Mouse (Mus musculus) midbrain, embryonic 14.5 days (tissue): Measurements from ENCODE around the gene Net1. TPM values are rescaled to one million over a fixed set of nuclear protein-coding genes. Genes with fewer than 3 reads are reported as not detected.

Experiments
- ATAC-seq: fragments of 200-750 bp; cut with Nextera tagmentation; 2 replicates; pipeline ENCODE4 v1.8.0; 2017; ENCODE audit warnings: moderate number of reproducible peaks, moderate library complexity; ENCODE audit not compliant: low FRiP score, low TSS enrichment
- DNase-seq: peaks from one replicate; pipeline ENCODE4 v3.0.0-alpha.2; 2015
- H3K27ac ChIP-seq: fragments of 300-500 bp; sonication (generic); replicated peaks from 2 replicates; pipeline ENCODE4 v1.5.1; 2014; ENCODE audit warnings: mild to moderate bottlenecking, low read depth, low read length, moderate library complexity
- H3K27me3 ChIP-seq: fragments of 300-500 bp; sonication (generic); 2 replicates; pipeline ENCODE4 v1.6.1; 2014; ENCODE audit warnings: low read length, control low read depth, mixed read lengths; ENCODE audit not compliant: control insufficient read depth, insufficient read depth
- H3K36me3 ChIP-seq: fragments of 300-500 bp; sonication (generic); 2 replicates; pipeline ENCODE4 v1.6.1; 2014; ENCODE audit warnings: low read length, control low read depth; ENCODE audit not compliant: control insufficient read depth, insufficient read depth
- H3K4me1 ChIP-seq: fragments of 300-500 bp; sonication (generic); 2 replicates; pipeline ENCODE4 v1.6.1; 2014; ENCODE audit warnings: mild to moderate bottlenecking, antibody characterized with exemption, low read length, control low read depth; ENCODE audit not compliant: control insufficient read depth, insufficient read depth
- H3K4me2 ChIP-seq: fragments of 300-500 bp; sonication (generic); 2 replicates; pipeline ENCODE4 v1.6.1; 2014; ENCODE audit warnings: mild to moderate bottlenecking, low read length, moderate library complexity
- H3K4me3 ChIP-seq: fragments of 300-500 bp; sonication (generic); replicated peaks from 2 replicates; pipeline ENCODE4 v1.5.1; 2014; ENCODE audit warnings: low read depth, low read length
- H3K9ac ChIP-seq: fragments of 300-500 bp; sonication (generic); replicated peaks from 2 replicates; pipeline ENCODE4 v1.6.1; 2014; ENCODE audit warnings: mild to moderate bottlenecking, low read length, moderate library complexity
- H3K9me3 ChIP-seq: fragments of 300-500 bp; sonication (generic); 2 replicates; pipeline ENCODE4 v1.6.1; 2016; ENCODE audit warnings: low read length, control low read depth, mixed read lengths; ENCODE audit not compliant: control insufficient read depth
- WGBS: fragments of 180-500 bp; shearing (Covaris S2); extraction: QIAGEN DNeasy Blood & Tissue Kit; methylation state at CpG from one replicate; pipeline ENCODE4 v1.1.7; 2014; 5-methylcytosine and 5-hydroxymethylcytosine counted together
- polyA plus RNA-seq: library from polyadenylated mRNA; unstranded; fragments of >200 nt; fragmentation: Nextera tagmentation; extraction: Ambion mirVana; gene quantifications from 2 replicates; pipeline ENCODE4 v1.2.1, GENCODE M21; 2014

Gene Net1
- polyA plus RNA-seq, 1 experiment from 2014 or later: 8.5 TPM

DNA sequence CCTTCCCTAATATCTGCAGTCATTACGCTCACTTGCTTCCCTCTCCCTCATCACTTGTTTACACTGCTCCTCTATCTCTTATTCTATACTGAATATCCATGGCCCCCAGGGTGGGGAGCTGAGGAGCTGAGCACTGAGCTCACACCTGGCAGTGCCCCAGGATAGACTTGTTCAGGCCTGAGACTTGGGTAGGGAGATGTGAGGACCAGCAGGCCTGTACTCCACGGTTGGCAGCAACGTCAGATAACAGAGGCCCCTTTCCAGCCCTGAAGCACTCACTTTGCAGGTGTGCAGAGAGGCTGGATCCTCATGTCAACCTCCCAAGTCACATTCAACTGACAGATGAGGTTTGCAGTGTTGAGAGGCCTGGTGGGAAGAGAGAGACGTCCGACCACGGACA, 40.8 kb downstream of the Net1 start:
- 73% methylated on average over 6 of the region's 6 CpGs for WGBS
- no peaks in the 10 kb centered on the region for H3K27me3 ChIP-seq
- no peaks in the 10 kb centered on the region for H3K9me3 ChIP-seq
- H3K36me3 ChIP-seq: 0 out of 2 replicates have a peak, but pooled peaks cover 4% of the 10 kb centered on the region
- no peak overlapping the region for H3K27ac ChIP-seq
- no peaks in the 10 kb centered on the region for H3K4me1 ChIP-seq
- DNase-seq (no peak), ATAC-seq (0 out of 2 replicates have a peak, but pooled peaks have one; percentile 43)
- H3K4me3 ChIP-seq: no peak overlapping the region
- no peak overlapping the region for H3K4me2 ChIP-seq
- no peak overlapping the region for H3K9ac ChIP-seq

- DNase-seq (no peak), ATAC-seq (no peak)
- Histone ChIP-seq H3K4me1 (no peaks in the 10 kb centered on the region), H3K4me3 (no peak overlapping the region), H3K27me3 (no peaks in the 10 kb centered on the region), H3K9ac (no peak overlapping the region), H3K4me2 (no peak overlapping the region), H3K36me3 (0 out of 2 replicates have a peak, but pooled peaks cover 2% of the 10 kb centered on the region), H3K9me3 (no peaks in the 10 kb centered on the region), H3K27ac (no peak overlapping the region)
- WGBS: 83% methylated on average over 6 of the region's 6 CpGs
Observed at GRCm38 (mm10) chr13:3876448-3876847, 41.6 kb downstream of the Net1 start.

DNA sequence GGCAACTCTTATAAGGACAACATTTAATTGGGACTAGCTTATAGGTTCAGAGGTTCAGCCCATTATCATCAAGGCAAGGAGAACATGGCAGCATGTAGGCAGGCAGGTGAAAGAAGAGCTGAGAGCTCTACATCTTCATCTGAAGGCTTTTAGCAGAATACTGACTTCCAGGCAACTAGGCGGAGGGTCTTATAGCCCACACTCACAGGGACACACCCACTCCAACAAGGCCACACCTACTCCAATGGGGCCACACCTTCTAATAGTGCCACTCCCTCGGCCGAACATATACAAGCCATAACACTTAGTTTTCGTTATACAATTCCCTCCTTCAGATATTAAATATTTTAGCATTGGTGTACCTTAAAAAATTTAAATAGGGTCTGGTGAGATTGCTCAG, 45.2 kb downstream of the Net1 start:
- Histone ChIP-seq H3K27me3 (no peaks in the 10 kb centered on the region), H3K27ac (no peak overlapping the region), H3K9me3 (no peaks in the 10 kb centered on the region), H3K4me3 (no peak overlapping the region), H3K36me3 (no peaks in the 10 kb centered on the region), H3K4me1 (no peaks in the 10 kb centered on the region), H3K4me2 (no peak overlapping the region), H3K9ac (no peak overlapping the region)
- ATAC-seq: no peak
- DNase-seq: no peak
- 92% methylated on average over 4 of the region's 4 CpGs for WGBS

DNA sequence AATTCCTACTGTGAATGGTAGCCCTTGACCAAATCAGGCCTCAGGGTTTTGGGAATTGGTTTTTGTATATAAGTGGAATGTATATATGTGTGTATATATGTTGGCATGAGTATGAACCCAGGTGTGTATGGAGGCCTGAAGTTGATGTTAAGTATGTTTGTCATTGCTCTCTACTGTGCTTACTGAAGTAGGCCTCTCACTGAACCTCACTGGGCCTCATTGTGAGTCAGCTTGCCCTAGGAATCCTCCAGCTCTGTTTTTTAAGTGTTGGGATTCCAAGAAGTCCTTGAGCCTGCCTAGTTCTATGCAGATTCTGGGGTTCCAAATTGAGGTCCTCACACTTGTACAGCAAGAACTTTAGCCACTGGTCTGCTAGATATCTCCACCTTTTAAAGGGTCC, 48.1 kb downstream of the Net1 start:
- Histone ChIP-seq H3K4me3 (no peak overlapping the region), H3K36me3 (no peaks in the 10 kb centered on the region), H3K9ac (no peak overlapping the region), H3K4me1 (no peaks in the 10 kb centered on the region), H3K27ac (no peak overlapping the region), H3K4me2 (no peak overlapping the region), H3K9me3 (no peaks in the 10 kb centered on the region), H3K27me3 (no peaks in the 10 kb centered on the region)
- DNase-seq (no peak), ATAC-seq (no peak)

DNA sequence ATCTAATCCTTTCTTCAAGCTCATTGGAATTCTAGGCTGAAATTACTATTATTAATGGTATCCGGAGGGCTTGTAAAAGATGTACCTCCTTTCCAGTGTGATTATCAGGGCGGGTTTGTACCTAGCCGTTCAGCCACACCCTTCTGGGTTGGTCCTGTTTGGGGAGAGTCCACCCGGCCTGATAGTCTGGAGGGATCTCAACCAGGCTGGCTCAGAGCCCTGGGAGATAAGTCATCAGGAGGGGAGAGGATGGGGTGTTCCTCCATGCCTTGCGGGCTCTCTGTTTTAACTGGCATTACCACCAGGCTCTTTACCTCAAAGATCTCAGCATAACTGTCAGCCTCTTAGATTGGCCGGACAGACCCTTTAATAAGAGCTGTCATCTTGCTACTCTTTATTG, 50.9 kb downstream of the Net1 start:
- H3K27ac ChIP-seq: no peak overlapping the region

GRCm38 (mm10) chr13:3866355-3867052, 51.5 kb downstream of the Net1 start:
- Histone ChIP-seq H3K4me3 (no peak overlapping the region), H3K4me2 (no peak overlapping the region), H3K9me3 (no peaks in the 10 kb centered on the region), H3K4me1 (no peaks in the 10 kb centered on the region), H3K27ac (no peak overlapping the region), H3K27me3 (no peaks in the 10 kb centered on the region), H3K9ac (no peak overlapping the region), H3K36me3 (no peaks in the 10 kb centered on the region)
- ATAC-seq: no peak
- WGBS: 87% methylated on average over 8 of the region's 8 CpGs
- DNase-seq: no peak

More for the DNA sequence above, 50.9 kb downstream of the Net1 start:
- ATAC-seq (no peak), DNase-seq (no peak)
- 91% methylated on average over 6 of the region's 6 CpGs for WGBS
- Histone ChIP-seq H3K27me3 (no peaks in the 10 kb centered on the region), H3K4me2 (no peak overlapping the region), H3K4me3 (no peak overlapping the region), H3K36me3 (no peaks in the 10 kb centered on the region), H3K9me3 (no peaks in the 10 kb centered on the region), H3K4me1 (no peaks in the 10 kb centered on the region), H3K9ac (no peak overlapping the region)

DNA sequence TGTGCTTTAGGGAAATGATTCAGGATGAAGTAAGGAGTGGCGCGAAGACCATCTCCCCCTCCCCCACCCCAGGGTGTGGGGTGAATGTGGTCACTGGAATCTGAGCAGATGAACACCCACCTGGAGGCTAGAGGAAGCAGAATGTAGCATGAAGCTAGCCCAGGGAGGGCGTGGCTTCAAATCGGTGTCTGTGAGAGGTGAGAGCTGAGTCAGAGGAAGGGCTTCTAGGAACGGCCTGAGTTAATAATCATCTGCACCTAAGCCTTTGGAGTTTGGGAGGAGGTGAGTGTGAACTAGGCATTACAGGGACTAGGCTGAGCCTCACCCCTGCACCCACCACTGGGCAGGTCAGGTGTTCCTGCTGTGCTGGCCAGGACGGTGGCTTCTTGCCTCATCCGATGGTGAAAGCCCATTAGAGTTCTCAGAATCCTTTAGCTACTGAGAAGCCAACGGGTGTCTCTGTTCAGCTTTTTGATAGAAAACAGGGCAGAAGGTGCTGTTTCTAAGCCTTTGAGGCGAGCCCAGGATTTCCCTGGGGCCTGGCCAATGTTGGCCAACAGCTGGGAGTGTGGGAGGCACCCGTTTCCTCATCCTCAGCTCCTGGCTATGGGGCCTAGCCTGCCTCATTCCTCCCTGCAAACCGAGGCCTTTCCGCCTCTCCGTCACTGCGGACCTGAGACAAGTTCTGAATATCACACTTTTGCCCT, 52.2 kb downstream of the Net1 start:
- H3K9me3 ChIP-seq: no peaks in the 10 kb centered on the region
- H3K4me1 ChIP-seq: no peaks in the 10 kb centered on the region
- ATAC-seq (no peak), DNase-seq (no peak)
- H3K4me2 ChIP-seq: no peak overlapping the region
- no peak overlapping the region for H3K9ac ChIP-seq
- H3K27me3 ChIP-seq: no peaks in the 10 kb centered on the region
- no peak overlapping the region for H3K4me3 ChIP-seq
- no peak overlapping the region for H3K27ac ChIP-seq
- no peaks in the 10 kb centered on the region for H3K36me3 ChIP-seq
- WGBS: 87% methylated on average over 14 of the region's 14 CpGs

- H3K9me3 ChIP-seq: no peaks in the 10 kb centered on the region
- H3K4me1 ChIP-seq: no peaks in the 10 kb centered on the region
- 89% methylated on average over 10 of the region's 10 CpGs for WGBS
- H3K36me3 ChIP-seq: no peaks in the 10 kb centered on the region
- ATAC-seq: no peak
- H3K9ac ChIP-seq: no peak overlapping the region
- no peak overlapping the region for H3K4me3 ChIP-seq
- no peak overlapping the region for H3K27ac ChIP-seq
- H3K27me3 ChIP-seq: no peaks in the 10 kb centered on the region
- DNase-seq: no peak
- no peak overlapping the region for H3K4me2 ChIP-seq
Observed at GRCm38 (mm10) chr13:3862922-3863580, 55.0 kb downstream of the Net1 start.
